Mouse (Mus musculus): ENCODE results near the gene Anks1. TPM values are rescaled to one million over a fixed set of nuclear protein-coding genes. Genes with fewer than 3 reads are reported as not detected.
A peak's percentile ranks its signal among the peaks of the same experiment; 100 is the strongest.

Gene Anks1
- polyA plus RNA-seq, 1 experiment from 2014 or later = 14.2 TPM

- H3K9ac ChIP-seq (ENCODE audit: low read depth, low read length) = peak overlapping the region; percentile 37; the same call in 1 of the 2 replicates
- H3K4me3 ChIP-seq (ENCODE audit: low read length) = no peak overlapping the region
- peaks cover 30% of the 10 kb centered on the region for H3K4me1 ChIP-seq (ENCODE audit: control insufficient read depth, insufficient read depth, low read length)
Observed at GRCm38 (mm10) chr17:28006208-28006607, 97.1 kb downstream of the Anks1 start.

GRCm38 (mm10) chr17:28006611-28007010, 97.5 kb downstream of the Anks1 start:
- Histone ChIP-seq H3K9ac (ENCODE audit: low read depth, low read length) (peak overlapping the region; percentile 37; the same call in 1 of the 2 replicates), H3K9me3 (ENCODE audit: control insufficient read depth, low read length) (no peaks in the 10 kb centered on the region), H3K36me3 (ENCODE audit: control insufficient read depth, insufficient read depth, low read length) (peaks cover 9% of the 10 kb centered on the region; the same call in 1 of the 2 replicates), H3K27me3 (ENCODE audit: control insufficient read depth, insufficient read depth, low read length) (no peaks in the 10 kb centered on the region), H3K27ac (ENCODE audit: low read depth, low read length) (peak overlapping the region; percentile 68; the same call in 1 of the 2 replicates), H3K4me2 (replicated peaks; ENCODE audit: low read depth, low read length) (peak overlapping the region; percentile 39), H3K4me1 (ENCODE audit: control insufficient read depth, insufficient read depth, low read length) (peaks cover 29% of the 10 kb centered on the region), H3K4me3 (ENCODE audit: low read length) (peak overlapping the region; percentile 4; the same call in 1 of the 2 replicates)
- 47% methylated on average over 5 of the region's 5 CpGs for WGBS
- ATAC-seq (ENCODE audit: low FRiP score, low TSS enrichment) = no peak

More at GRCm38 (mm10) chr17:28006208-28006607, 97.1 kb downstream of the Anks1 start:
- Histone ChIP-seq H3K4me2 (replicated peaks; ENCODE audit: low read depth, low read length) (peak overlapping the region; percentile 39; the same call in 1 of the 2 replicates), H3K36me3 (ENCODE audit: control insufficient read depth, insufficient read depth, low read length) (peaks cover 9% of the 10 kb centered on the region; the same call in 1 of the 2 replicates), H3K27ac (ENCODE audit: low read depth, low read length) (peak overlapping the region; percentile 68; the same call in 1 of the 2 replicates), H3K9me3 (ENCODE audit: control insufficient read depth, low read length) (no peaks in the 10 kb centered on the region), H3K27me3 (ENCODE audit: control insufficient read depth, insufficient read depth, low read length) (no peaks in the 10 kb centered on the region)
- no peak for ATAC-seq (ENCODE audit: low FRiP score, low TSS enrichment)
- 47% methylated on average over 8 of the region's 8 CpGs for WGBS

GRCm38 (mm10) chr17:28007179-28007811, 98.2 kb downstream of the Anks1 start:
- WGBS = 15% methylated on average over 29 of the region's 29 CpGs
- no peaks in the 10 kb centered on the region for H3K9me3 ChIP-seq (ENCODE audit: control insufficient read depth, low read length)
- peak overlapping the region; percentile 68 for H3K27ac ChIP-seq (ENCODE audit: low read depth, low read length)
- H3K9ac ChIP-seq (ENCODE audit: low read depth, low read length) = peak overlapping the region; percentile 50; the same call in 1 of the 2 replicates
- no peaks in the 10 kb centered on the region for H3K27me3 ChIP-seq (ENCODE audit: control insufficient read depth, insufficient read depth, low read length)
- peak overlapping the region; percentile 9; the same call in 1 of the 2 replicates for H3K4me3 ChIP-seq (ENCODE audit: low read length)
- peaks cover 9% of the 10 kb centered on the region; the same call in 1 of the 2 replicates for H3K36me3 ChIP-seq (ENCODE audit: control insufficient read depth, insufficient read depth, low read length)
- ATAC-seq (ENCODE audit: low FRiP score, low TSS enrichment) = peak; percentile 55
- H3K4me2 ChIP-seq (replicated peaks; ENCODE audit: low read depth, low read length) = peak overlapping the region; percentile 39
- H3K4me1 ChIP-seq (ENCODE audit: control insufficient read depth, insufficient read depth, low read length) = peaks cover 29% of the 10 kb centered on the region

- H3K9me3 ChIP-seq (ENCODE audit: control insufficient read depth, low read length) = no peaks in the 10 kb centered on the region
- peak overlapping the region; percentile 50 for H3K9ac ChIP-seq (ENCODE audit: low read depth, low read length)
- no peaks in the 10 kb centered on the region for H3K27me3 ChIP-seq (ENCODE audit: control insufficient read depth, insufficient read depth, low read length)
- peak overlapping the region; percentile 39 for H3K4me2 ChIP-seq (replicated peaks; ENCODE audit: low read depth, low read length)
- H3K4me1 ChIP-seq (ENCODE audit: control insufficient read depth, insufficient read depth, low read length) = peaks cover 35% of the 10 kb centered on the region
- WGBS = 18% methylated on average over 27 of the region's 27 CpGs
- H3K4me3 ChIP-seq (ENCODE audit: low read length) = peak overlapping the region; percentile 9; the same call in 1 of the 2 replicates
- H3K27ac ChIP-seq (ENCODE audit: low read depth, low read length) = peak overlapping the region; percentile 68
- peaks cover 9% of the 10 kb centered on the region; the same call in 1 of the 2 replicates for H3K36me3 ChIP-seq (ENCODE audit: control insufficient read depth, insufficient read depth, low read length)
- ATAC-seq (ENCODE audit: low FRiP score, low TSS enrichment) = peak; percentile 65
Observed at GRCm38 (mm10) chr17:28007857-28008564, 98.9 kb downstream of the Anks1 start.

GRCm38 (mm10) chr17:28008565-28008981, 99.5 kb downstream of the Anks1 start:
- Histone ChIP-seq H3K36me3 (ENCODE audit: control insufficient read depth, insufficient read depth, low read length) (peaks cover 9% of the 10 kb centered on the region; the same call in 1 of the 2 replicates), H3K9me3 (ENCODE audit: control insufficient read depth, low read length) (no peaks in the 10 kb centered on the region), H3K9ac (ENCODE audit: low read depth, low read length) (peak overlapping the region; percentile 50; the same call in 1 of the 2 replicates), H3K4me1 (ENCODE audit: control insufficient read depth, insufficient read depth, low read length) (peaks cover 40% of the 10 kb centered on the region), H3K27me3 (ENCODE audit: control insufficient read depth, insufficient read depth, low read length) (no peaks in the 10 kb centered on the region), H3K4me2 (replicated peaks; ENCODE audit: low read depth, low read length) (peak overlapping the region; percentile 39), H3K4me3 (ENCODE audit: low read length) (peak overlapping the region; percentile 9; the same call in 1 of the 2 replicates), H3K27ac (ENCODE audit: low read depth, low read length) (no peak overlapping the region)
- no peak for ATAC-seq (ENCODE audit: low FRiP score, low TSS enrichment)
- WGBS = 67% methylated on average over 8 of the region's 8 CpGs

- 65% methylated on average over 10 of the region's 10 CpGs for WGBS
- H3K9ac ChIP-seq (ENCODE audit: low read depth, low read length) = peak overlapping the region; percentile 18; the same call in 1 of the 2 replicates
- peak overlapping the region; percentile 39 for H3K4me2 ChIP-seq (replicated peaks; ENCODE audit: low read depth, low read length)
- no peaks in the 10 kb centered on the region for H3K9me3 ChIP-seq (ENCODE audit: control insufficient read depth, low read length)
- ATAC-seq (ENCODE audit: low FRiP score, low TSS enrichment) = no peak
- H3K36me3 ChIP-seq (ENCODE audit: control insufficient read depth, insufficient read depth, low read length) = peaks cover 9% of the 10 kb centered on the region; the same call in 1 of the 2 replicates
- H3K4me3 ChIP-seq (ENCODE audit: low read length) = no peak overlapping the region; the same call in 1 of the 2 replicates
- no peaks in the 10 kb centered on the region for H3K27me3 ChIP-seq (ENCODE audit: control insufficient read depth, insufficient read depth, low read length)
- peaks cover 45% of the 10 kb centered on the region for H3K4me1 ChIP-seq (ENCODE audit: control insufficient read depth, insufficient read depth, low read length)
- no peak overlapping the region for H3K27ac ChIP-seq (ENCODE audit: low read depth, low read length)
Observed at GRCm38 (mm10) chr17:28009066-28009715, 100.1 kb downstream of the Anks1 start.

- Histone ChIP-seq H3K36me3 (ENCODE audit: control insufficient read depth, insufficient read depth, low read length) (peaks cover 9% of the 10 kb centered on the region; the same call in 1 of the 2 replicates), H3K9ac (ENCODE audit: low read depth, low read length) (no peak overlapping the region), H3K4me2 (replicated peaks; ENCODE audit: low read depth, low read length) (no peak overlapping the region), H3K27ac (ENCODE audit: low read depth, low read length) (no peak overlapping the region), H3K4me3 (ENCODE audit: low read length) (no peak overlapping the region), H3K4me1 (ENCODE audit: control insufficient read depth, insufficient read depth, low read length) (peaks cover 49% of the 10 kb centered on the region), H3K9me3 (ENCODE audit: control insufficient read depth, low read length) (no peaks in the 10 kb centered on the region), H3K27me3 (ENCODE audit: control insufficient read depth, insufficient read depth, low read length) (no peaks in the 10 kb centered on the region)
- ATAC-seq (ENCODE audit: low FRiP score, low TSS enrichment) = no peak
- WGBS = 96% methylated on average over 7 of the region's 7 CpGs
Observed at GRCm38 (mm10) chr17:28009716-28010114, 100.6 kb downstream of the Anks1 start.

GRCm38 (mm10) chr17:28010925-28011324, 101.8 kb downstream of the Anks1 start:
- peaks cover 54% of the 10 kb centered on the region for H3K4me1 ChIP-seq (ENCODE audit: control insufficient read depth, insufficient read depth, low read length)
- H3K9ac ChIP-seq (ENCODE audit: low read depth, low read length) = no peak overlapping the region
- no peak overlapping the region for H3K4me3 ChIP-seq (ENCODE audit: low read length)
- H3K36me3 ChIP-seq (ENCODE audit: control insufficient read depth, insufficient read depth, low read length) = peaks cover 9% of the 10 kb centered on the region; the same call in 1 of the 2 replicates
- H3K27me3 ChIP-seq (ENCODE audit: control insufficient read depth, insufficient read depth, low read length) = no peaks in the 10 kb centered on the region
- 91% methylated on average over 2 of the region's 2 CpGs for WGBS
- no peak overlapping the region for H3K4me2 ChIP-seq (replicated peaks; ENCODE audit: low read depth, low read length)
- no peaks in the 10 kb centered on the region for H3K9me3 ChIP-seq (ENCODE audit: control insufficient read depth, low read length)
- ATAC-seq (ENCODE audit: low FRiP score, low TSS enrichment) = no peak
- H3K27ac ChIP-seq (ENCODE audit: low read depth, low read length) = no peak overlapping the region
